Mouse (Mus musculus) left cerebral cortex, adult 2 months (tissue): ENCODE measurements around the gene Mtx1. TPM values are rescaled to one million over a fixed set of nuclear protein-coding genes. Genes with fewer than 3 reads are reported as not detected.
A peak's percentile ranks its signal among the peaks of the same experiment; 100 is the strongest.

Source experiments
- DNase-seq, 2 experiments: peaks; one replicate each; pipeline ENCODE4 v3.0.0; 2021 to 2022; ENCODE audit warnings: low spot score in 2 of 2, mixed read lengths in 1 of 2; ENCODE audit errors: extremely low spot score in 1 of 2
- H3K27ac ChIP-seq: fragments of 200-600 bp; 2 replicates; pipeline ENCODE4 v1.8.1; 2022
- H3K4me3 ChIP-seq: fragments of 200-600 bp; 2 replicates; pipeline ENCODE4 v1.8.1; 2022
- CTCF ChIP-seq: fragments of 200-600 bp; IDR thresholded peaks from 2 replicates; pipeline ENCODE4 v1.8.1; 2022; ENCODE audit warnings: antibody characterized with exemption, mild to moderate bottlenecking, moderate library complexity
- intact Hi-C: fragments of 180-260 bp; cut with DNase I; formaldehyde crosslinking; loops from one replicate; pipeline ENCODE4 v1.15.1; 2025
- total RNA-seq, 2 experiments: library from RNA; stranded (reverse); gene quantifications; 2 replicates each; pipeline ENCODE4 v1.2.3; 2021

The Mtx1 gene
- total RNA-seq, 2 experiments from 2014 or later: 96.2 to 99.9 TPM

- intact Hi-C loops: no loop called here
- no peak for TF ChIP-seq CTCF
- no peak for DNase-seq
- Histone ChIP-seq H3K27ac (no peak overlapping the region), H3K4me3 (no peak overlapping the region)
Measured at GRCm38 (mm10) chr3:89190436-89190835, 36.5 kb downstream of the Mtx1 start.

DNA sequence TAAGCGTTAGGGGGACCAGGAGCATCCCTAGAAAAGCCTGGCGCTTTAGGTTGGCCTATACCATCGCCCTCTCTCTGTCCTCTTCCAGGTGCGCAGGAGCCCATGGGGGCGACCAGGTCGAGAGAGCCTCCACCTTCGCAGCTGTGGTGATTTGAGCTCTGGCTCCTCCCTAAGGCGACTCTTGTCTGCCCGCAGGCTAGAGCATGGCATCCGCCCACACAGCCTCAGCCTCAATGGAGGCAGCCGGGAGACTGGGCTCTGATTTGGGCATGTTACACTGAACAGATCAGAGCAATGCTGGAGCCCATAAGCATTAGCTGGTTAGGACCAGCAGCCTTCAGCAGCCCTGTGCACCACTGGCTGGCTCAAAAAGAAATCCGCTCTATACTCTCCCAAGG, 38.4 kb downstream of the Mtx1 start:
- intact Hi-C loops: no loop called here
- TF ChIP-seq CTCF: no peak
- DNase-seq: no peak

DNA sequence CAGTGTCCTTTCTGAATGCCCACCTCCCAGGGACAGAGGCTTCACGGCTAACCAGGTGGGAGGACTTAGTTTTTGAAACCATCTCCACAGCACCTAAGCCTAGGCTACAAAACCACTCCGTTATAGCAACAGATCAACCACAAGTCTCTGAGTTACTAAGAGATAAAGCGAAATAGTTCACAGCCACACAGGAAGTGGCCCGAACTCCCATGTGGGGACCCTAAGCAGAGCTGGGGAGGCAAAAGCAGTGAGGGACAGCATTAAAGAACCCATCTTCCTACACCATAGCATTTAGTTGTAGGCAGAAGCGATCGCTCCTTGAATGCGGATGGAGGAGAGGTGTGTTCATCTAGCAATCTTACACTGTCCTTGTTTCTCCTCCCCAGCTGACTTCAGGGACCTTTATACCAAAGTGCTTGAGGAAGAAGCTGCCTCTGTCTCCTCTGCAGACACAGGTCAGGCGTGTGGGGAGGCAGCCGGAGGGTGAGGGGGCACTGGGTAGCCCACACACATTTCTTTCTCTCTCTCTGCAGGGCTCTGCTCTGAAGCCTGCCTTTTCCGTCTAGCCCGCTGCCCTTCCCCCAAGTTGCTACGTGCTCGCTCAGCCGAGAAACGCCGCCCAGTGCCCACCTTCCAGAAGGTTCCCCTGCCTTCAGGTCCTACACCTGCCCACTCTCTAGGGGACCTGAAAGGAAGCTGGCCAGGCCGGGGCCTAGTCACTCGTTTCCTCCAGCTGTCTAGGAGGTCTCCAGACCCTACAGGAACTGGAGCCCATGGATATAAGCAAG, 39.0 kb downstream of the Mtx1 start:
- H3K4me3 ChIP-seq: no peak overlapping the region
- DNase-seq: no peak
- no peak for TF ChIP-seq CTCF
- intact Hi-C loops: no loop called here
- H3K27ac ChIP-seq: no peak overlapping the region

More for the DNA sequence above, 38.4 kb downstream of the Mtx1 start:
- Histone ChIP-seq H3K4me3 (no peak overlapping the region), H3K27ac (no peak overlapping the region)

- Histone ChIP-seq H3K27ac (no peak overlapping the region), H3K4me3 (no peak overlapping the region)
- DNase-seq: no peak
- intact Hi-C loops: no loop called here
- TF ChIP-seq CTCF: no peak
Measured at GRCm38 (mm10) chr3:89187197-89187596, 39.7 kb downstream of the Mtx1 start.

- DNase-seq: no peak
- Histone ChIP-seq H3K4me3 (peak overlapping the region; percentile 92), H3K27ac (peak overlapping the region; percentile 98)
- TF ChIP-seq CTCF: no peak
- intact Hi-C loops: no loop called here
Measured at GRCm38 (mm10) chr3:89183959-89184315, 43.0 kb downstream of the Mtx1 start.

GRCm38 (mm10) chr3:89183058-89183958, 43.6 kb downstream of the Mtx1 start, which contains the start of gene Fam189b:
Fam189b (plus strand) TSS chr3:89183143.
- Histone ChIP-seq H3K27ac (peak within 1 kb of the TSS; percentile 98), H3K4me3 (peak within 1 kb of the TSS; percentile 92)
- intact Hi-C loops: no loop called here
- peak; percentile 91 to 93 for DNase-seq
- TF ChIP-seq CTCF: no peak; the same call in 1 of the 2 replicates

GRCm38 (mm10) chr3:89182531-89183057, 44.3 kb downstream of the Mtx1 start:
- intact Hi-C loops: no loop called here
- no peak for DNase-seq

GRCm38 (mm10) chr3:89181749-89182500, 45.0 kb downstream of the Mtx1 start:
- H3K27ac ChIP-seq: no peak overlapping the region; the same call in 1 of the 2 replicates
- no peak overlapping the region for H3K4me3 ChIP-seq
- intact Hi-C loops: no loop called here
- DNase-seq: no peak
- no peak for TF ChIP-seq CTCF

More at GRCm38 (mm10) chr3:89182531-89183057, 44.3 kb downstream of the Mtx1 start:
- Histone ChIP-seq H3K4me3 (peak overlapping the region; percentile 92), H3K27ac (peak overlapping the region; percentile 98)
- TF ChIP-seq CTCF: no peak

DNA sequence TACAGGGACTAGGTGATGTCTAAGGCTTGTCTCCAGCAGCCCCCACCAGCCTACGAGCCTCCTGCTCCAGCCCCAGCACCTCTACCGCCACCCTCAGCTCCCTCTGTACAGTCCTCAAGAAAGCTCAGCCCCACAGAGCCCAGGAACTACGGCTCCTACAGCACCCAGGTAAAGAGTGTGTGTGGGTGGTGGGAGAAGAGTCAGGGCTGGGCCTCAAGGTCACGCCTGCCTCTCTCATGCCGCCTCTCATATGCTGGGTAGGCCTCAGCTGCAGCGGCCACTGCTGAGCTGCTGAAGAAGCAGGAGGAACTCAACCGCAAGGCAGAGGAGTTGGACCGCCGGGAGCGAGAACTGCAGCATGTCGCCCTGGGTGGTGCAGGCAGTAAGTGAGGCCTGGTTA, 47.8 kb downstream of the Mtx1 start:
- H3K4me3 ChIP-seq: no peak overlapping the region
- no peak for TF ChIP-seq CTCF
- H3K27ac ChIP-seq: no peak overlapping the region
- DNase-seq: no peak
- intact Hi-C loops: no loop called here

DNA sequence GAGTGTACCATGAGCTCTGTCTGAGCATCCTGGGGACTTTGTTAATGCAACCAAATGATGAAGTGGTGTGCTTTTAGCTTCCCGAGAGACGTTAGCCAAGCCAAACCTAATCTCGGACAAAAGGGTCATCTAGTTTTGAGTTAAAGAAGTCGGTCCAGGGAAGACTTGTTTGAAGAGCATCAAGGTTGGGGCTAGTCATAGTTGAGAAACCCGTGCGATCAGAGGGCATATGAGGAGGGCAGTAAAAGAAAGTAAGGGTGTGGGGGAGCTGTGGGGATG, 48.8 kb downstream of the Mtx1 start:
- no peak for TF ChIP-seq CTCF
- peak overlapping the region; percentile 91; the same call in 1 of the 2 replicates for H3K27ac ChIP-seq
- intact Hi-C loops: no loop called here

More for the DNA sequence above, 48.8 kb downstream of the Mtx1 start:
- DNase-seq: no peak
- H3K4me3 ChIP-seq: peak overlapping the region; percentile 97
